In the genomic region with DNA sequence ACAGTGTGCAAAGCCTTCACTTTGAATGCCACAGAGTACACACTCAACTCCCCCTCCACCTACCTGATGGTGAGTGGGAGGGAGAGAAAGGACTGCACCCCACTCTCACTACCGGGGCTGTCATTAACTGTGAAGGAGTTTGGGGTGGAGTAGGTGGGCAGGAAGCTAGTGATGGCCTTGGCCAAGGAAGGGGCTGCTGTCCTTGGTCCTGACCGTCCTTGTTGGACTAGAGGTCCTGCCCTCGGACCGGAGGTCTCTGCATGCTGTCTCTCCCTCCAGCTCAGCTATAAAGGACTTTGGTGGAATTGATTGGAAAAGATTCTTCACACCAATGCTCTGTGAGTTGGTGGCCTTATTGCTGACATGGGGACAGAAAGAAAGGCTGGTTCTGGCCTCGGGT, we compare ENCODE assay signal across 12 mouse cellular contexts.
DNase-seq lines count a peak whose midpoint lies in the region; ATAC-seq and TF ChIP-seq lines count a peak whose summit lies in the region.
"Had no signal": no experiment of that assay in that cellular context is flagged by ENCODE, and none has a peak within 500 bp of the region (broad histone marks: within the 10 kb centered on the region; RNA-seq: fewer than 3 reads in every experiment).

No protein-coding gene starts in this region.

- no peaks in the 10 kb centered on the region for H3K4me1 ChIP-seq in heart, postnatal 0 days (ENCODE audit: control insufficient read depth, insufficient read depth)
- no peaks in the 10 kb centered on the region for H3K4me1 ChIP-seq in neural tube, embryonic 15.5 days
- H3K4me1 ChIP-seq: embryonic facial prominence, embryonic 13.5 days; hindbrain, embryonic 15.5 days; lung, embryonic 15.5 days had no signal

- H3K27me3 ChIP-seq in heart, postnatal 0 days (ENCODE audit: control insufficient read depth, insufficient read depth, low read length), result no peaks in the 10 kb centered on the region
- H3K27me3 ChIP-seq in neural tube, embryonic 15.5 days (replicated peaks), result no peaks in the 10 kb centered on the region
- H3K27me3 ChIP-seq: lung, embryonic 15.5 days had no signal

- DNase-seq in heart, postnatal 0 days (ENCODE audit: low spot score), result peak; percentile 25
- DNase-seq in heart, adult 18-20 months, result no peak
- DNase-seq in neural tube, embryonic 10.5 days (ENCODE audit: extremely low spot score, low spot score), result peak; percentile 62
- DNase-seq in embryo, embryonic 10 days (ENCODE audit: low spot score), result peak; percentile 87
- peak; percentile 70 for DNase-seq in retina, embryonic 14.5 days (ENCODE audit: low spot score)
- DNase-seq in left cerebral cortex, adult 2 months (ENCODE audit: extremely low spot score in 1 of 2, low spot score in 2 of 2), result no peak
- DNase-seq: thymus, postnatal 14 days had no signal

- H3K9ac ChIP-seq in heart, postnatal 0 days (replicated peaks; ENCODE audit: low read depth, low read length), result no peak overlapping the region
- no peak overlapping the region for H3K9ac ChIP-seq in neural tube, embryonic 15.5 days (replicated peaks)
- H3K9ac ChIP-seq: embryonic facial prominence, embryonic 13.5 days; hindbrain, embryonic 15.5 days; lung, embryonic 15.5 days had no signal

- no peaks in the 10 kb centered on the region for H3K9me3 ChIP-seq in heart, postnatal 0 days (replicated peaks; ENCODE audit: control insufficient read depth, low read length)
- no peaks in the 10 kb centered on the region for H3K9me3 ChIP-seq in neural tube, embryonic 15.5 days (replicated peaks)
- H3K9me3 ChIP-seq: embryonic facial prominence, embryonic 13.5 days; hindbrain, embryonic 15.5 days; lung, embryonic 15.5 days had no signal

- no peak for ATAC-seq in heart, postnatal 0 days (ENCODE audit: insufficient read depth, low read depth)
- no peak for ATAC-seq in neural tube, embryonic 15.5 days (ENCODE audit: low FRiP score)
- ATAC-seq in erythroblast, adult 5-6 weeks (replicated peaks; ENCODE audit: low FRiP score, poor library complexity, severe bottlenecking), result no peak

- 38% methylated on average over 5 of the region's 5 CpGs for WGBS in heart, postnatal 0 days
- 55% methylated on average over 5 of the region's 5 CpGs for WGBS in neural tube, embryonic 15.5 days

- H3K4me2 ChIP-seq in heart, postnatal 0 days (ENCODE audit: low read depth, low read length), result no peak overlapping the region
- H3K4me2 ChIP-seq in neural tube, embryonic 15.5 days, result no peak overlapping the region
- H3K4me2 ChIP-seq: embryonic facial prominence, embryonic 13.5 days; hindbrain, embryonic 15.5 days; lung, embryonic 15.5 days had no signal

- H3K4me3 ChIP-seq in heart, postnatal 0 days (ENCODE audit: low read depth, low read length), result no peak overlapping the region
- no peak overlapping the region for H3K4me3 ChIP-seq in neural tube, embryonic 15.5 days (replicated peaks)
- no peak overlapping the region for H3K4me3 ChIP-seq in left cerebral cortex, adult 2 months
- H3K4me3 ChIP-seq: embryonic facial prominence, embryonic 13.5 days; hindbrain, embryonic 15.5 days; lung, embryonic 15.5 days had no signal

- no peak for TF ChIP-seq CTCF in heart, postnatal 0 days (IDR thresholded peaks at IDR 0.05; ENCODE audit: low read depth)
- no peak for TF ChIP-seq CTCF in left cerebral cortex, adult 2 months (IDR thresholded peaks at IDR 0.05)

- H3K36me3 ChIP-seq in heart, postnatal 0 days (replicated peaks; ENCODE audit: control insufficient read depth, insufficient read depth, low read length), result no peaks in the 10 kb centered on the region
- H3K36me3 ChIP-seq in neural tube, embryonic 15.5 days, result no peaks in the 10 kb centered on the region
- H3K36me3 ChIP-seq: embryonic facial prominence, embryonic 13.5 days; hindbrain, embryonic 15.5 days; lung, embryonic 15.5 days had no signal

- intact Hi-C loops in left cerebral cortex, adult 2 months (cut with DNase I), result loop anchor here (5.0 to 10.0 kb wide), 2 partner anchors 244 to 334 kb away; no protein-coding TSS in a partner anchor

- no peak for TF ChIP-seq EP300 in heart, postnatal 0 days (IDR thresholded peaks at IDR 0.05; ENCODE audit: low read depth)

- H3K27ac ChIP-seq in heart, postnatal 0 days (ENCODE audit: low read depth), result no peak overlapping the region
- H3K27ac ChIP-seq in neural tube, embryonic 15.5 days (replicated peaks), result no peak overlapping the region
- H3K27ac ChIP-seq in left cerebral cortex, adult 2 months, result no peak overlapping the region
- H3K27ac ChIP-seq: embryonic facial prominence, embryonic 13.5 days; hindbrain, embryonic 15.5 days; lung, embryonic 15.5 days had no signal

Comparison
In these comparisons a context has a peak if more than half of its experiments do, and no peak if none do; other contexts are left out.
1. DNase-seq: peak in heart, postnatal 0 days (single experiment), neural tube, embryonic 10.5 days (single experiment), embryo, embryonic 10 days (single experiment) and retina, embryonic 14.5 days (single experiment); none in heart, adult 18-20 months (0 of 2) and left cerebral cortex, adult 2 months (0 of 2).